Mouse (Mus musculus) liver, adult 2 months (tissue): ENCODE data around the gene Nacad.

ENCODE experiments used
- CTCF ChIP-seq: fragments of 200-500 bp; IDR thresholded peaks from 2 replicates; pipeline ENCODE4 v1.5.1; 2011; ENCODE audit warnings: low read depth, low read length, control low read depth
- POLR2A ChIP-seq: fragments of 200-500 bp; IDR thresholded peaks from 2 replicates; pipeline ENCODE4 v1.6.1; 2011; ENCODE audit warnings: low read length, control low read depth; ENCODE audit not compliant: insufficient read depth; ENCODE audit errors: extremely low read depth

- no peak for TF ChIP-seq CTCF
- no peak for TF ChIP-seq POLR2A
These were observed 56.1 kb downstream of the Nacad start for GRCm38 (mm10) chr11:6549770-6550169.
